Mouse (Mus musculus): ENCODE data around the gene 1700028P14Rik. TPM values are rescaled to one million over a fixed set of nuclear protein-coding genes. Genes with fewer than 3 reads are reported as not detected.

The 1700028P14Rik gene
- polyA plus RNA-seq, 1 experiment: 0.16 TPM

GRCm38 (mm10) chr19:23658350-23658749 is 5.7 kb upstream of the 1700028P14Rik start:
- Histone ChIP-seq H3K4me3 (ENCODE audit: control insufficient read depth, insufficient read depth, low read length) (no peak overlapping the region), H3K27ac (ENCODE audit: control insufficient read depth, insufficient read depth, low read length) (no peak overlapping the region), H3K4me1 (replicated peaks; ENCODE audit: control insufficient read depth, insufficient read depth, low read length) (no peaks in the 10 kb centered on the region), H3K36me3 (ENCODE audit: control insufficient read depth, insufficient read depth, low read length) (no peaks in the 10 kb centered on the region), H3K27me3 (ENCODE audit: control insufficient read depth, insufficient read depth, low read length) (no peaks in the 10 kb centered on the region)
- no peak for DNase-seq
- WGBS: 92% methylated on average over 4 of the region's 4 CpGs
- TF ChIP-seq CTCF (IDR thresholded peaks at IDR 0.05; ENCODE audit: borderline replicate concordance, control insufficient read depth, extremely low read depth, insufficient read depth, low read length, poor library complexity): no peak
- TF ChIP-seq POLR2A (IDR thresholded peaks at IDR 0.05; ENCODE audit: control insufficient read depth, extremely low read depth, insufficient read depth, low read length, poor library complexity): no peak

- H3K4me1 ChIP-seq (replicated peaks; ENCODE audit: control insufficient read depth, insufficient read depth, low read length): no peaks in the 10 kb centered on the region
- no peaks in the 10 kb centered on the region for H3K36me3 ChIP-seq (ENCODE audit: control insufficient read depth, insufficient read depth, low read length)
- no peak for TF ChIP-seq CTCF (IDR thresholded peaks at IDR 0.05; ENCODE audit: borderline replicate concordance, control insufficient read depth, extremely low read depth, insufficient read depth, low read length, poor library complexity)
- TF ChIP-seq POLR2A (IDR thresholded peaks at IDR 0.05; ENCODE audit: control insufficient read depth, extremely low read depth, insufficient read depth, low read length, poor library complexity): no peak
- 72% methylated on average over 12 of the region's 12 CpGs for WGBS
- no peaks in the 10 kb centered on the region for H3K27me3 ChIP-seq (ENCODE audit: control insufficient read depth, insufficient read depth, low read length)
- DNase-seq: no peak
- H3K27ac ChIP-seq (ENCODE audit: control insufficient read depth, insufficient read depth, low read length): no peak overlapping the region
- H3K4me3 ChIP-seq (ENCODE audit: control insufficient read depth, insufficient read depth, low read length): no peak overlapping the region
Observed at GRCm38 (mm10) chr19:23657261-23657932, 4.8 kb upstream of the 1700028P14Rik start.

DNA sequence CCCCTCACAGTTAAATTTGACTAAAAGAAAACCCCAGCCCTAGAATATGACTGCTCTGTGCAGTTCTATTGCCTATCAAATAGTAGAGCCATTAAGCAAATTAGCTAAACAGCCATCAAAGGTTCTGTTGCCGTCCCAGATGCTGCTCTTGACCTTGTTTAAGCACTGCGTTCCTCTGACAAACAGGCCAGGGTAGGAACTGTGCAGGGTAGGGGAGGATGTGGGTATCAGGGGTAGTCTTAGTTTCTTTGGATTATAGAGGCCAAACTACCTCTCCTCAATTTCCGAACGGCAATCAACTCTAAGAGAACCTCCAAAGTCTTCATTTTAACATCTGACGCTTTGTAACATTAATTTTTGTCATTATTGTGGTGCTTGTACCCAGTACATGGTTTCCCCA is 542 bp upstream of the 1700028P14Rik start:
- H3K4me1 ChIP-seq (replicated peaks; ENCODE audit: control insufficient read depth, insufficient read depth, low read length): no peaks in the 10 kb centered on the region
- H3K36me3 ChIP-seq (ENCODE audit: control insufficient read depth, insufficient read depth, low read length): no peaks in the 10 kb centered on the region
- WGBS: 95% methylated on average over 5 of the region's 5 CpGs
- DNase-seq: no peak
- no peak overlapping the region for H3K4me3 ChIP-seq (ENCODE audit: control insufficient read depth, insufficient read depth, low read length)
- no peak overlapping the region for H3K27ac ChIP-seq (ENCODE audit: control insufficient read depth, insufficient read depth, low read length)
- H3K27me3 ChIP-seq (ENCODE audit: control insufficient read depth, insufficient read depth, low read length): no peaks in the 10 kb centered on the region
- TF ChIP-seq POLR2A (IDR thresholded peaks at IDR 0.05; ENCODE audit: control insufficient read depth, extremely low read depth, insufficient read depth, low read length, poor library complexity): no peak
- TF ChIP-seq CTCF (IDR thresholded peaks at IDR 0.05; ENCODE audit: borderline replicate concordance, control insufficient read depth, extremely low read depth, insufficient read depth, low read length, poor library complexity): no peak

GRCm38 (mm10) chr19:23647308-23647707 is 5.3 kb downstream of the 1700028P14Rik start:
- no peaks in the 10 kb centered on the region for H3K36me3 ChIP-seq (ENCODE audit: control insufficient read depth, insufficient read depth, low read length)
- H3K27ac ChIP-seq (ENCODE audit: control insufficient read depth, insufficient read depth, low read length): no peak overlapping the region
- no peak for TF ChIP-seq POLR2A (IDR thresholded peaks at IDR 0.05; ENCODE audit: control insufficient read depth, extremely low read depth, insufficient read depth, low read length, poor library complexity)
- TF ChIP-seq CTCF (IDR thresholded peaks at IDR 0.05; ENCODE audit: borderline replicate concordance, control insufficient read depth, extremely low read depth, insufficient read depth, low read length, poor library complexity): no peak
- DNase-seq: no peak
- WGBS: 98% methylated on average over 7 of the region's 7 CpGs
- no peaks in the 10 kb centered on the region for H3K4me1 ChIP-seq (replicated peaks; ENCODE audit: control insufficient read depth, insufficient read depth, low read length)
- no peak overlapping the region for H3K4me3 ChIP-seq (ENCODE audit: control insufficient read depth, insufficient read depth, low read length)
- H3K27me3 ChIP-seq (ENCODE audit: control insufficient read depth, insufficient read depth, low read length): no peaks in the 10 kb centered on the region

- Histone ChIP-seq H3K27ac (ENCODE audit: control insufficient read depth, insufficient read depth, low read length) (no peak overlapping the region), H3K4me3 (ENCODE audit: control insufficient read depth, insufficient read depth, low read length) (no peak overlapping the region), H3K4me1 (replicated peaks; ENCODE audit: control insufficient read depth, insufficient read depth, low read length) (no peaks in the 10 kb centered on the region), H3K27me3 (ENCODE audit: control insufficient read depth, insufficient read depth, low read length) (no peaks in the 10 kb centered on the region), H3K36me3 (ENCODE audit: control insufficient read depth, insufficient read depth, low read length) (no peaks in the 10 kb centered on the region)
- DNase-seq: no peak
- TF ChIP-seq POLR2A (IDR thresholded peaks at IDR 0.05; ENCODE audit: control insufficient read depth, extremely low read depth, insufficient read depth, low read length, poor library complexity) (no peak), CTCF (IDR thresholded peaks at IDR 0.05; ENCODE audit: borderline replicate concordance, control insufficient read depth, extremely low read depth, insufficient read depth, low read length, poor library complexity) (no peak)
- 90% methylated on average over 7 of the region's 7 CpGs for WGBS
Observed at GRCm38 (mm10) chr19:23645347-23645746, 7.3 kb downstream of the 1700028P14Rik start.

GRCm38 (mm10) chr19:23643819-23644218 is 8.8 kb downstream of the 1700028P14Rik start:
- H3K27ac ChIP-seq (ENCODE audit: control insufficient read depth, insufficient read depth, low read length): no peak overlapping the region
- no peak for TF ChIP-seq CTCF (IDR thresholded peaks at IDR 0.05; ENCODE audit: borderline replicate concordance, control insufficient read depth, extremely low read depth, insufficient read depth, low read length, poor library complexity)
- no peak for TF ChIP-seq POLR2A (IDR thresholded peaks at IDR 0.05; ENCODE audit: control insufficient read depth, extremely low read depth, insufficient read depth, low read length, poor library complexity)
- WGBS: 94% methylated on average over 5 of the region's 5 CpGs
- H3K36me3 ChIP-seq (ENCODE audit: control insufficient read depth, insufficient read depth, low read length): no peaks in the 10 kb centered on the region
- H3K27me3 ChIP-seq (ENCODE audit: control insufficient read depth, insufficient read depth, low read length): no peaks in the 10 kb centered on the region
- no peak overlapping the region for H3K4me3 ChIP-seq (ENCODE audit: control insufficient read depth, insufficient read depth, low read length)
- no peak for DNase-seq
- H3K4me1 ChIP-seq (replicated peaks; ENCODE audit: control insufficient read depth, insufficient read depth, low read length): no peaks in the 10 kb centered on the region

GRCm38 (mm10) chr19:23636786-23637185 is 15.8 kb downstream of the 1700028P14Rik start:
- no peak overlapping the region for H3K27ac ChIP-seq (ENCODE audit: control insufficient read depth, insufficient read depth, low read length)
- no peaks in the 10 kb centered on the region for H3K27me3 ChIP-seq (ENCODE audit: control insufficient read depth, insufficient read depth, low read length)
- DNase-seq: no peak
- TF ChIP-seq CTCF (IDR thresholded peaks at IDR 0.05; ENCODE audit: borderline replicate concordance, control insufficient read depth, extremely low read depth, insufficient read depth, low read length, poor library complexity): no peak
- no peak for TF ChIP-seq POLR2A (IDR thresholded peaks at IDR 0.05; ENCODE audit: control insufficient read depth, extremely low read depth, insufficient read depth, low read length, poor library complexity)
- no peak overlapping the region for H3K4me3 ChIP-seq (ENCODE audit: control insufficient read depth, insufficient read depth, low read length)
- no peaks in the 10 kb centered on the region for H3K4me1 ChIP-seq (replicated peaks; ENCODE audit: control insufficient read depth, insufficient read depth, low read length)
- 95% methylated on average over 5 of the region's 5 CpGs for WGBS
- no peaks in the 10 kb centered on the region for H3K36me3 ChIP-seq (ENCODE audit: control insufficient read depth, insufficient read depth, low read length)

Measured in thymus, adult 2 months (tissue).